Mouse (Mus musculus): Measurements from ENCODE around the gene Capn11. TPM values are rescaled to one million over a fixed set of nuclear protein-coding genes. Genes with fewer than 3 reads are reported as not detected.
A peak's percentile ranks its signal among the peaks of the same experiment; 100 is the strongest.

The Capn11 gene
- polyA plus RNA-seq, 1 experiment from 2014 or later, result 0.59 TPM

DNA sequence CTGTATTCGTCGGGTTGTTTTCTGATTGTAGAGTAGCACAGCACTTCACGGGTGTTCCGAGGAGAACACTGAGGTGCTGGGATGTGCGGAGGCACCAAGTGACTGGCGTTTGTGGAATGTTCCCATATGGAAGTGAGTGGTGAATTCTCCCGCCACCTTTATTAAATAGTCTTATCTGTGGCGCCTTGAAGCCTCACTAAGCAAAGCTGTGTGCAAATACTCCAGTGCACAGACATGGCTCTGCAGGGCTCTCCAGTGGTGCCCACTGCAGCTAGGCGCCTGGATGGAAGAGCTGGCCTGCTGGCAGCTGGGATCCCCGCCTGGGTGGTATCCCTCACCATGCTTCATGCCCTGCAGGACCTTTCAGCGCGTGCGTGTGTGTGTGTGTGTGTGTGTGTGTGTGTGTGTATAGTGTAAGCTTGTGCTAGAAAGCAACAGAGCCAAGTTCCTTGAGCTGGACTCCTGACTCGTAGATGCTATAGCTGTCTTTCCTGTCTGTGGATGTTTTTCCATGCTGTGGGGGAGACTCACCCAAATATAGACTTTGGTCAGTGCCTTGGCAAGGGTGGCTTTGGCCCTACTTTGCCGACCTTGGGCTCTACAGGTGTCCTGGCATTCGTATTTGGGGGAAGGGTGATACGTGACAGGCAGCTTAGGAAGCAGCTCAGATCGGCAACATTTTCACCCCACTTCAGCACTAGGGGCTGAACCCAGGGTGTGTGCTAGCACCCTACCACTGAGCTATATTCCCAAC is 34.9 kb upstream of the Capn11 start:
- no peak overlapping the region for H3K4me3 ChIP-seq
- H3K36me3 ChIP-seq, result peaks cover 27% of the 10 kb centered on the region
- H3K27me3 ChIP-seq (ENCODE audit: low read depth, poor library complexity, severe bottlenecking), result no peaks in the 10 kb centered on the region
- H3K27ac ChIP-seq, result no peak overlapping the region
- DNase-seq (ENCODE audit: low spot score), result no peak
- H3K4me1 ChIP-seq, result peaks cover 14% of the 10 kb centered on the region; the same call in 1 of the 2 replicates
- WGBS, result 91% methylated on average over 18 of the region's 18 CpGs
- no peaks in the 10 kb centered on the region for H3K9me3 ChIP-seq (replicated peaks)

DNA sequence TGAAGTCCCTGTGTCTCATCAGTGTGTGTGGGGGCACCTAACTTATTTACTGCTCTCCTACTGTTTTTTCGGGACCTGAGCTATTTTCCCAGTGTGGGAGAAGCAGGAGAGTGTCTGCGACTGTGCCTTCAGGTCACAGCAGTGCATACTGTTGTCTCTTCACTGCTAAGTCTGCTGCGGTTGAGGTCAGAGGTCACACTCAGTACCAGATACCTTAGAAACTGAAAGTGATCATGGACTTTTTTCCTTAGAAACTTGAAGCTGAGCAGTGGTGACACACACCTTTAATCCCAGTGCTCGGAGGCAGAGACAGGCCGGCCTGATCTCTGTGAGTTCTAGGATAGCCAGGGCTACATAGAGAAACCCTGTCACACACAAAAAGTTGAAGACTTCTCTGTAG is 33.0 kb upstream of the Capn11 start:
- no peak for DNase-seq (ENCODE audit: low spot score)
- Histone ChIP-seq H3K36me3 (peaks cover 13% of the 10 kb centered on the region), H3K4me3 (no peak overlapping the region), H3K4me1 (peaks cover 20% of the 10 kb centered on the region), H3K9me3 (replicated peaks) (no peaks in the 10 kb centered on the region), H3K27ac (no peak overlapping the region), H3K27me3 (ENCODE audit: low read depth, poor library complexity, severe bottlenecking) (no peaks in the 10 kb centered on the region)
- 74% methylated on average over 5 of the region's 5 CpGs for WGBS

DNA sequence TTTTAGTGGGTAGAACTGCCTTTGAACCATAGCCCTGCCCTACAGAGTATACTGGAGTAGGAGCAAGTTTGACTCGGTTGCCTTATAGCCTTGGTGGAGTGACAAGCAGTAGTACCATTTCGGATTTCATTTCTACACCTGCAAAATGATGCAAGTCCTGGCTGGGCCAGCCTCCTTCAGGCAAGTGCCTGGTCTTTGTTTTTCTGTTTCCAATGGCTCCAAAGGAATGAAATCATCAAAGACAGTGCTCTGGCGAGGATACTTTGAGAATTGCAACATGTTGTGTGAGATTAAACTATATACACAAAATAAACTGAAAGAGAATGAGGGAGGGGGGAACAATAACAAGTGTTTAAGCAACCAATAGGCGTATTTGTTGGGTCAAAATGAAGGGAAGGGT is 30.9 kb upstream of the Capn11 start:
- DNase-seq (ENCODE audit: low spot score), result no peak
- H3K27ac ChIP-seq, result no peak overlapping the region

DNA sequence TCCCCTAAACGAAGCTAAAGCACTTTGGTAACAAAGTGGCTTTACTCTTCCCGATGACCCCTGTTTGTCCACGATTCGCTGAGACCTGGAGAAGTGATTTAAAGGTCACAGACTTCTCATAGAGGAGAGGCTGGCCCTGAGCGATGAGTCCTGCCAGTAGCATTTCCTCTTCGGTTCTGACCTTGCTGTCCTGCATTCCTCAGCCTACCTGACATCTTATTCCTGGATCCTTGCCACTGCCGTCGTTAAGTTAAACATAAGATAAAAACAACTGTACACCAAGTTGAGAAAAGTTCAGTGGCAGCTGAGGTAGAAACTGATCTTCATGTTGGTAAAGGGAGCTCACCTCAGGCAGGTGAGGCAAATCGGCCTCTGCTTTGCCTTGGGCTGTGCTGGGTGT is 30.0 kb upstream of the Capn11 start:
- peaks cover 34% of the 10 kb centered on the region for H3K4me1 ChIP-seq
- 93% methylated on average over 9 of the region's 9 CpGs for WGBS

More for the DNA sequence above, 30.9 kb upstream of the Capn11 start:
- 0 out of 2 replicates have a peak, but pooled peaks cover 2% of the 10 kb centered on the region for H3K36me3 ChIP-seq
- no peaks in the 10 kb centered on the region for H3K27me3 ChIP-seq (ENCODE audit: low read depth, poor library complexity, severe bottlenecking)
- WGBS, result 92% methylated on average over 4 of the region's 4 CpGs
- no peak overlapping the region for H3K4me3 ChIP-seq
- H3K9me3 ChIP-seq (replicated peaks), result no peaks in the 10 kb centered on the region
- peaks cover 27% of the 10 kb centered on the region for H3K4me1 ChIP-seq

DNA sequence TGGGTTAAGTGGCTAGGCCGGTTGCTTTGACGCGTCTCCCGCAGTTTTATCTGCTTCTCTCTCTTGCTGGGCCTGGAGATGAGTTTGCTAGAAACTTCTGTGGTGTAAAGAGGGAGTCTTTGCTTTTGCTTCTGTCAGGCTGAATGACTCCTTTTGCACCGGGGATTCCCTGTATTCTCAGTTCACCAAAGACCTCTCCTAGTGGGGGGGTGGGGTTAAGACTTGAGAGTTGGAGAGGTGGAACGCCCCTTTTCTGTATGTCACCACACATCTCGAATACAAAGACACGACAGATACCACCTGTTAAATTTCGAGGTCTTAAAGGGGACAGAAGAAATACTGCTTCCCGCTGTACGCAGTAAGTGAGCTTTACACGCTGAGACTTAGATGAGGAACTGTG is 27.6 kb upstream of the Capn11 start, which contains the start of gene Tmem63b:
TSS of gene Tmem63b (minus strand) at position 190 of the 400 bp plus-strand sequence.
- no peaks in the 10 kb centered on the region for H3K9me3 ChIP-seq (replicated peaks)
- 0 out of 2 replicates have a peak, but pooled peaks cover 2% of the 10 kb centered on the region for H3K36me3 ChIP-seq
- H3K4me1 ChIP-seq, result peaks cover 28% of the 10 kb centered on the region
- WGBS, result 15% methylated on average over 12 of the region's 12 CpGs
- peak within 1 kb of the TSS; percentile 85 for H3K4me3 ChIP-seq
- H3K27me3 ChIP-seq (ENCODE audit: low read depth, poor library complexity, severe bottlenecking), result no peaks in the 10 kb centered on the region
- no peak for DNase-seq (ENCODE audit: low spot score)
- H3K27ac ChIP-seq, result peak within 1 kb of the TSS; percentile 90

More for the DNA sequence above, 30.0 kb upstream of the Capn11 start:
- H3K27ac ChIP-seq, result no peak overlapping the region
- no peak overlapping the region for H3K4me3 ChIP-seq
- no peaks in the 10 kb centered on the region for H3K9me3 ChIP-seq (replicated peaks)
- H3K36me3 ChIP-seq, result 0 out of 2 replicates have a peak, but pooled peaks cover 2% of the 10 kb centered on the region
- H3K27me3 ChIP-seq (ENCODE audit: low read depth, poor library complexity, severe bottlenecking), result no peaks in the 10 kb centered on the region
- no peak for DNase-seq (ENCODE audit: low spot score)

DNA sequence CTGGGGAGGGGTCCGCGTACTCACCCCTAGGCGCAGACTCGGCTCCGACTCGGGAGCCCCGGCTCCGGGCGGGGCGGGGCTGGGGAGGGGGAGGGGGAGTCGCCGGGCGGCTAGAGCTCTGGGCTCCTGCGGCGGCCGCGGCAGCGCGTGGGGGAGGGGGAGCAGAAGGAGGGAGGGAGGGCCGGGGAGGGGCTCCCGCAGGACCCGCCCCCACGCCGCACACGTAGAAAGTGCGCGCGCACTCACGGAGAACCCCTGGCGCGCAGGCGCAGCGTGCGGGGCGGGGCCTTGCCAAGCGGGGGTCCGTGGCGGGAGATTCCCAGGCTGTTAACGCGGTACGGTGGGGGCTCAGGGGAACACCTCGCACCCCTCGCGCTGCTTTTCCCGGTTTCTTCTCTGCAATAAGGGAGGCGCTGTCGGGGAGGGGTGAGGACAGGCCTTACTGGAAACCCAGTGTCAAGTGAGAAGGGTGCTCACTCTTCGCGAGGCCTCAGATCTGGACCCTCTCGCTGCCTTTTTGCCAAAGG is 27.0 kb upstream of the Capn11 start, which contains the start of gene Mrpl14:
TSS of gene Mrpl14 (plus strand) at position 230 of the 527 bp plus-strand sequence.
- Histone ChIP-seq H3K36me3 (0 out of 2 replicates have a peak, but pooled peaks cover 2% of the 10 kb centered on the region), H3K9me3 (replicated peaks) (no peaks in the 10 kb centered on the region), H3K4me3 (peak within 1 kb of the TSS; percentile 85), H3K27ac (peak within 1 kb of the TSS; percentile 90), H3K27me3 (ENCODE audit: low read depth, poor library complexity, severe bottlenecking) (no peaks in the 10 kb centered on the region), H3K4me1 (peaks cover 28% of the 10 kb centered on the region)
- DNase-seq (ENCODE audit: low spot score), result peak; percentile 98
- 1% methylated on average over 48 of the region's 50 CpGs for WGBS

DNA sequence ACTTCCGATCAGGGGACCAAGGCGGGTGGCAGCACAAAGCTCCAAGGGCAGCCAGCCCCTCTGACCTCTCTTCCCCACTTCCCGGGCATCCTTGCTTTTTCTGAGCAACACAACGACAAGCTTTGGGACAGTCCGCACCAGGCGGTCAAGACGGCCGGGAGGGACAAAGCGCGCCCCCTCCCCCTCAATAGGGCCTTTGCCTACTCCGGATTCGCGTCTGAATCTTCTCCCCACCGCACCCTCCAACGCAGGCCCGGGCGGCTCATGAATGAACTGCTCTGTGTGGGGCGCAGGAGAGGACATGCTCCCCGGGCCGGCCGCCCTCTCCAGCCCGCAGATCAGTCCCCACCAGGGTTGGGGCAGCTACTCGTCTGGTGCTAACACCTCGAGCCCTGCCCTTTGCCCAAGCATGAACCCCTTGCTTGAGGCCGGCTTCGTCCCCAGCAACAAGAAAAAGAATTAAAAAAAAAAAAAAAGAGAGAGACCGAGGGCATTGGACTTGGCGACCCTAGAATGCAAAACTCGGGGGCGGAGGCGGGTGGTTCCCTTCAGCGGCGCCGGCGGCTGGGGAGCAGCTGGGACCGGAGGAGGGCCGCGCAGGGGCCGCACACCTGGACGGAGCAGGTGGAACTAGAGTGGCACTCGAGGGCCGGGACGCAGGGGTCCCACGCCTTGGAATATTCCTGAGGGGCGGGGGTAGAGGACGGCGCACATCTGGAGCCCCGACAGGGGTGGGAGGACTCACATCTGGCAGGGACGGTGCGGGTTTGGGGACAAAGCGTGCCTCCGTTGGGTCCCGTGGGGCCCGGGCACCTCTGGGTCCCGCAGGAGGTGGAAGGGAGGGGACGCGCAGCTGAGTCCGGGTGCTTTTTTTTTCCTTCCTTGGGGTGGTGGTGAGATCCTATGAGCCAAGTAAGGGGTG is 26.3 kb upstream of the Capn11 start:
- H3K36me3 ChIP-seq, result 0 out of 2 replicates have a peak, but pooled peaks cover 2% of the 10 kb centered on the region
- peaks cover 35% of the 10 kb centered on the region for H3K4me1 ChIP-seq
- peak overlapping the region; percentile 85 for H3K4me3 ChIP-seq
- H3K9me3 ChIP-seq (replicated peaks), result no peaks in the 10 kb centered on the region
- H3K27me3 ChIP-seq (ENCODE audit: low read depth, poor library complexity, severe bottlenecking), result no peaks in the 10 kb centered on the region
- H3K27ac ChIP-seq, result peak overlapping the region; percentile 90
- under 1% methylated on average over 57 of the region's 58 CpGs for WGBS
- DNase-seq (ENCODE audit: low spot score), result peak; percentile 73

DNA sequence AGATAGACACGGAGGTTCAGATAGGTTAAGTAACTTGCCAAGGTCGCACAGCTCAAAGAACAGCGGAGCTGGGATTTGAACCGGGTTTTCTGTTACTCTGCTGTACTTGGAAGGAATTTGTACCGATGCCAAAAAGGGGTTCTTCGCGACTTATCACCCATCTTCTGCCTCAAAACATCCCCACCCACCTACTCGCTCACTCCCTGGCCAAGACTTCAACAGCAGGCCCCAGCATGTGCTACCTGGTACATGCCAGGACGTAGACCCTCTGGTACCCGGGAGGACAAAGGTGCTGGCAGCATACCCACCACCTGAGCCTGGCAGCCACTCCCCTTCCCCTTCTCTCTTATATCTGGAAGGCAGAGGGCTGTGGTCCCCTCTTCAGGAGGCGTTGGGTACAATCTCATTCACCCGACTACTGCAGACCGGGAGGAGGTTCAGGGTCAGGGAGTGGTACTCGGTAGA is 25.6 kb upstream of the Capn11 start:
- no peaks in the 10 kb centered on the region for H3K27me3 ChIP-seq (ENCODE audit: low read depth, poor library complexity, severe bottlenecking)
- H3K36me3 ChIP-seq, result 0 out of 2 replicates have a peak, but pooled peaks cover 3% of the 10 kb centered on the region
- WGBS, result 30% methylated on average over 14 of the region's 14 CpGs
- peak overlapping the region; percentile 90 for H3K27ac ChIP-seq
- H3K4me3 ChIP-seq, result peak overlapping the region; percentile 85
- DNase-seq (ENCODE audit: low spot score), result no peak
- peaks cover 36% of the 10 kb centered on the region for H3K4me1 ChIP-seq
- no peaks in the 10 kb centered on the region for H3K9me3 ChIP-seq (replicated peaks)

DNA sequence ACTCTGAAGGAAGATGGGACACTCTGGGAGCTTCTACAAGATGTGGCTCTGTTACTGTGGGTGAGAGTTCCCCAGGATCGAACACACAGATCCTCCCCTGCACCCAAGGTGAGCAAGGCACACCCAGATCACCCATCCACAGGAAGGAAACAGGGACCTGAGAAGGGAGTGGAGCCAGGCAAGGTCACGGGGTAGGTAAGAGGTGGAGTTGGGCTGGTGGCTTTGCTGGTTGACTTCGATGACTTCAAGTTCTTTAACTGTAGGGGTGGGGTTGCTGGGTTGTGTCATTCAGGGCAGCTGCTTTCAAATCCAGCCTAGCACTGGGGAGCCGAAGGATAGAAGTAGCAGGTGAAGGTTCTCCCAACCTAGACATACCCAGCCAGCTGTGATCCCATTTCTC is 23.7 kb upstream of the Capn11 start:
- no peak for DNase-seq (ENCODE audit: low spot score)
- no peaks in the 10 kb centered on the region for H3K27me3 ChIP-seq (ENCODE audit: low read depth, poor library complexity, severe bottlenecking)
- no peaks in the 10 kb centered on the region for H3K9me3 ChIP-seq (replicated peaks)
- H3K36me3 ChIP-seq, result peaks cover 17% of the 10 kb centered on the region
- H3K27ac ChIP-seq, result no peak overlapping the region
- 93% methylated on average over 4 of the region's 4 CpGs for WGBS
- H3K4me3 ChIP-seq, result no peak overlapping the region
- peaks cover 42% of the 10 kb centered on the region for H3K4me1 ChIP-seq

DNA sequence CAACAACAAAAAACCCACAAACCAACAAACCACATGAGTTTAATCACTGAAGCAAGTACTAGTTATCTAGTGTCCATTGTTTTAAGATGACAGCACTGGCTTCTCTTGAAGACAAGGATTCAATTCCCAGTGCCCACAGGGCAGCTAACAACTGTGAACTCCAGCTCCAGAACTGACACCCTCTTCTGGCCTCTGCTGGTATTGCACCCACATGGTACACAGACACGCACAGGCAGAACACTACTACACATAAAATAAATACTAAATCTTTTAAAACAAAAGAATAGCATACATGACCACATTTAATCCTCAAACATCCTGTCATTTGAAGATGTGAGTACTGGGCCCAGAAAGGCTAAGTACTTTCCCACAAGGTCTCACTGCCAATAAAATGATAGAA is 22.5 kb upstream of the Capn11 start:
- Histone ChIP-seq H3K4me1 (peaks cover 30% of the 10 kb centered on the region), H3K27ac (no peak overlapping the region), H3K36me3 (peaks cover 27% of the 10 kb centered on the region), H3K27me3 (ENCODE audit: low read depth, poor library complexity, severe bottlenecking) (no peaks in the 10 kb centered on the region), H3K4me3 (no peak overlapping the region), H3K9me3 (replicated peaks) (no peaks in the 10 kb centered on the region)
- 100% methylated on average over 1 of the region's 1 CpGs for WGBS
- DNase-seq (ENCODE audit: low spot score), result no peak

DNA sequence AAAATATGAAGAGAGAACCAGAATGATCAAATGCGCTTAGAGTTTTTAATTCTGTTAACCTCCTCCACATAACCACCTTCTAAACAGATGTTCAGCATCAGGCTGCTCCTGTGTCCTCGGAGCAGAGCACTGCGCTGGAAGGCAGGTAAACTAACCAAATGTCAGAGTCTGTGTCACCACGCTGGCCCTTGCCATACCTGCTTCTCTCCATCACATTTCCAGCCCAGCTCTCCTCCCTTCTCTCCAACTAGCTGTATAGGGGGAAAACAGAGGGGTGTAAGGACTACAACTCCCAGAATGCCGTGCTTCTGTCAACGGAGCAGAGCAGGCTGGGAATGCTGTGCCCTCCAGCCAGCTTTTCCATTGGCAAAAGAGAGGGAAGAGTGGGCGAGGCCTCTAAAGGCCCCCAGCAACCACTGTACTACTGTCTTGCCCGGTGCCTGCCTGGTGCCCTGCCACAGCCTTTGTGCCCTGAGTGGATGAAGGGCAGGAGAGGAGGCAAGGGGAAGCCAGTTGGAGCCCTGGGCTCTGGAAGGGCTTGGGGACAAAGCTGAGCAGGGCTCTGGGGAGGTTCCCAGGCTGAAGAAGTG is 21.4 kb upstream of the Capn11 start:
- peaks cover 37% of the 10 kb centered on the region for H3K36me3 ChIP-seq
- peaks cover 29% of the 10 kb centered on the region for H3K4me1 ChIP-seq
- H3K9me3 ChIP-seq (replicated peaks), result no peaks in the 10 kb centered on the region
- H3K27ac ChIP-seq, result peak overlapping the region; percentile 22; the same call in 1 of the 2 replicates
- peak overlapping the region; percentile 20; the same call in 1 of the 2 replicates for H3K4me3 ChIP-seq
- H3K27me3 ChIP-seq (ENCODE audit: low read depth, poor library complexity, severe bottlenecking), result no peaks in the 10 kb centered on the region
- WGBS, result 55% methylated on average over 8 of the region's 8 CpGs
- DNase-seq (ENCODE audit: low spot score), result peak; percentile 47

DNA sequence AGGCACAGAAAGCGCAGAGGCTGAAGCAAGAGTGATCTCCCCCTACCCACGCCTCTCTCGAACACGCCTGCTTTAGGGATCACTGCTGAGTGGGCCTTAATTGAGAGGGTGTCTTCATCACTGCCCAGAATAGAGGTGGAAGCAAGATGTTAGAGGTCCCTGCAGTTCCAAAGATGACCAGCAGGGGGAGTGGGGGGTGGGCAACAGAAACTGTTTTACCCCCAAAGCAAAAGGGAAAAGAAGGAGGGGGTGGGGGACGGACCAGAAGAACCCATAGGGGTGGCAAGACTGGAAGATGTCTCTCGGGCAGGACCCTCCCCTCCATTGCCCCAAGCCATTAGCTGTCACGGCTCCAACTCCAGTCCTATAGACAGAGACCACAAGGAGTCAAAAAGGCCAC is 19.0 kb upstream of the Capn11 start:
- no peak overlapping the region for H3K4me3 ChIP-seq
- peaks cover 60% of the 10 kb centered on the region for H3K36me3 ChIP-seq
- H3K27ac ChIP-seq, result no peak overlapping the region
- H3K9me3 ChIP-seq (replicated peaks), result no peaks in the 10 kb centered on the region
- H3K27me3 ChIP-seq (ENCODE audit: low read depth, poor library complexity, severe bottlenecking), result no peaks in the 10 kb centered on the region
- DNase-seq (ENCODE audit: low spot score), result peak; percentile 84
- WGBS, result 44% methylated on average over 7 of the region's 7 CpGs
- peaks cover 14% of the 10 kb centered on the region for H3K4me1 ChIP-seq
